Mouse (Mus musculus) midbrain, embryonic 11.5 days (tissue): Measurements from ENCODE around the gene Fzd7. TPM values are rescaled to one million over a fixed set of nuclear protein-coding genes. Genes with fewer than 3 reads are reported as not detected.

Experiments
- ATAC-seq: fragments of 200-750 bp; cut with Nextera tagmentation; 2 replicates; pipeline ENCODE4 v1.8.0; 2017; ENCODE audit warnings: moderate TSS enrichment, moderate library complexity; ENCODE audit not compliant: low FRiP score
- DNase-seq: peaks from one replicate; pipeline ENCODE4 v3.0.0; 2015; ENCODE audit warnings: low spot score; ENCODE audit errors: missing footprints
- H3K27ac ChIP-seq: fragments of 300-500 bp; sonication (generic); 2 replicates; pipeline ENCODE4 v1.5.1; 2014; ENCODE audit warnings: low read depth, low read length
- H3K27me3 ChIP-seq: fragments of 300-500 bp; sonication (generic); 2 replicates; pipeline ENCODE4 v1.6.1; 2014; ENCODE audit warnings: mild to moderate bottlenecking, low read length, moderate library complexity, mixed read lengths; ENCODE audit not compliant: control insufficient read depth, insufficient read depth
- H3K36me3 ChIP-seq: fragments of 300-500 bp; sonication (generic); 2 replicates; pipeline ENCODE4 v1.6.1; 2014; ENCODE audit warnings: mild to moderate bottlenecking, low read length, moderate library complexity, mixed read lengths; ENCODE audit not compliant: control insufficient read depth, insufficient read depth
- H3K4me1 ChIP-seq: fragments of 300-500 bp; sonication (generic); 2 replicates; pipeline ENCODE4 v1.6.1; 2014; ENCODE audit warnings: low read length; ENCODE audit not compliant: control insufficient read depth, insufficient read depth
- H3K4me2 ChIP-seq: fragments of 300-500 bp; sonication (generic); 2 replicates; pipeline ENCODE4 v1.6.1; 2014; ENCODE audit warnings: mild to moderate bottlenecking, moderate library complexity
- H3K4me3 ChIP-seq: fragments of 300-500 bp; sonication (generic); 2 replicates; pipeline ENCODE4 v1.5.1; 2014; ENCODE audit warnings: low read depth, low read length
- H3K9ac ChIP-seq: fragments of 300-500 bp; sonication (generic); 2 replicates; pipeline ENCODE4 v1.6.1; 2014; ENCODE audit warnings: low read length
- H3K9me3 ChIP-seq: fragments of 300-500 bp; sonication (generic); 2 replicates; pipeline ENCODE4 v1.6.1; 2016; ENCODE audit warnings: low read length; ENCODE audit not compliant: control insufficient read depth
- WGBS: fragments of 180-500 bp; shearing (Covaris S2); extraction: QIAGEN DNeasy Blood & Tissue Kit; methylation state at CpG from one replicate; pipeline ENCODE4 v1.1.7; 2014; 5-methylcytosine and 5-hydroxymethylcytosine counted together
- polyA plus RNA-seq: library from polyadenylated mRNA; unstranded; fragments of >200 nt; fragmentation: Nextera tagmentation; extraction: Ambion mirVana; gene quantifications from 2 replicates; pipeline ENCODE4 v1.2.1, GENCODE M21; 2014

Gene Fzd7
- polyA plus RNA-seq, 1 experiment from 2014 or later, result 6.3 TPM

GRCm38 (mm10) chr1:59458886-59459285, 23.3 kb upstream of the Fzd7 start:
- H3K4me1 ChIP-seq, result 0 out of 2 replicates have a peak, but pooled peaks cover 4% of the 10 kb centered on the region
- no peak for ATAC-seq
- no peak for DNase-seq
- H3K4me2 ChIP-seq, result no peak overlapping the region
- H3K9me3 ChIP-seq, result no peaks in the 10 kb centered on the region
- H3K36me3 ChIP-seq, result no peaks in the 10 kb centered on the region
- 24% methylated on average over 8 of the region's 8 CpGs for WGBS
- no peak overlapping the region for H3K27ac ChIP-seq
- H3K9ac ChIP-seq, result no peak overlapping the region
- no peaks in the 10 kb centered on the region for H3K27me3 ChIP-seq
- no peak overlapping the region for H3K4me3 ChIP-seq

GRCm38 (mm10) chr1:59464696-59465639, 17.3 kb upstream of the Fzd7 start:
- H3K9ac ChIP-seq, result no peak overlapping the region; the same call in 1 of the 2 replicates
- ATAC-seq, result 0 out of 2 replicates have a peak, but pooled peaks have one; percentile 42
- no peaks in the 10 kb centered on the region for H3K36me3 ChIP-seq
- WGBS, result 54% methylated on average over 17 of the region's 17 CpGs
- H3K27me3 ChIP-seq, result no peaks in the 10 kb centered on the region
- H3K4me1 ChIP-seq, result peaks cover 7% of the 10 kb centered on the region
- H3K9me3 ChIP-seq, result no peaks in the 10 kb centered on the region
- no peak overlapping the region for H3K4me2 ChIP-seq
- no peak overlapping the region for H3K4me3 ChIP-seq
- no peak for DNase-seq
- no peak overlapping the region for H3K27ac ChIP-seq

GRCm38 (mm10) chr1:59465640-59466008, 16.6 kb upstream of the Fzd7 start:
- no peak overlapping the region for H3K27ac ChIP-seq
- H3K4me2 ChIP-seq, result no peak overlapping the region
- no peak overlapping the region; the same call in 1 of the 2 replicates for H3K9ac ChIP-seq
- no peak for DNase-seq
- no peaks in the 10 kb centered on the region for H3K36me3 ChIP-seq
- no peak for ATAC-seq
- H3K27me3 ChIP-seq, result peaks cover 2% of the 10 kb centered on the region; the same call in 1 of the 2 replicates
- H3K9me3 ChIP-seq, result no peaks in the 10 kb centered on the region
- no peak overlapping the region for H3K4me3 ChIP-seq
- 68% methylated on average over 9 of the region's 9 CpGs for WGBS
- peaks cover 7% of the 10 kb centered on the region for H3K4me1 ChIP-seq

GRCm38 (mm10) chr1:59469170-59469569, 13.1 kb upstream of the Fzd7 start:
- whole genome bisulfite sequencing, result 28% methylated on average over 4 of the region's 4 CpGs
- peaks cover 10% of the 10 kb centered on the region for H3K4me1 ChIP-seq

GRCm38 (mm10) chr1:59470766-59471165, 11.5 kb upstream of the Fzd7 start:
- peaks cover 2% of the 10 kb centered on the region; the same call in 1 of the 2 replicates for H3K27me3 ChIP-seq
- 49% methylated on average over 4 of the region's 4 CpGs for WGBS

More at GRCm38 (mm10) chr1:59469170-59469569, 13.1 kb upstream of the Fzd7 start:
- no peak overlapping the region for H3K27ac ChIP-seq
- H3K27me3 ChIP-seq, result peaks cover 2% of the 10 kb centered on the region; the same call in 1 of the 2 replicates
- H3K9me3 ChIP-seq, result no peaks in the 10 kb centered on the region
- ATAC-seq, result no peak
- no peaks in the 10 kb centered on the region for H3K36me3 ChIP-seq
- H3K9ac ChIP-seq, result no peak overlapping the region
- DNase-seq, result no peak
- H3K4me3 ChIP-seq, result no peak overlapping the region
- no peak overlapping the region for H3K4me2 ChIP-seq

GRCm38 (mm10) chr1:59472368-59473180, 9.7 kb upstream of the Fzd7 start:
- H3K9me3 ChIP-seq, result no peaks in the 10 kb centered on the region
- H3K27ac ChIP-seq, result no peak overlapping the region
- WGBS, result 9% methylated on average over 9 of the region's 11 CpGs
- no peak for DNase-seq
- H3K4me1 ChIP-seq, result peaks cover 4% of the 10 kb centered on the region
- no peak overlapping the region for H3K9ac ChIP-seq
- H3K27me3 ChIP-seq, result peaks cover 2% of the 10 kb centered on the region; the same call in 1 of the 2 replicates
- no peaks in the 10 kb centered on the region for H3K36me3 ChIP-seq
- ATAC-seq, result no peak
- H3K4me2 ChIP-seq, result no peak overlapping the region
- no peak overlapping the region for H3K4me3 ChIP-seq

More at GRCm38 (mm10) chr1:59470766-59471165, 11.5 kb upstream of the Fzd7 start:
- no peaks in the 10 kb centered on the region for H3K9me3 ChIP-seq
- no peaks in the 10 kb centered on the region for H3K36me3 ChIP-seq
- ATAC-seq (no peak), DNase-seq (no peak)
- peaks cover 4% of the 10 kb centered on the region for H3K4me1 ChIP-seq
- H3K4me2 ChIP-seq, result no peak overlapping the region
- no peak overlapping the region for H3K9ac ChIP-seq
- H3K27ac ChIP-seq, result no peak overlapping the region
- H3K4me3 ChIP-seq, result no peak overlapping the region

- no peak overlapping the region for H3K9ac ChIP-seq
- WGBS, result 10% methylated on average over 4 of the region's 4 CpGs
- no peak for ATAC-seq
- no peak overlapping the region for H3K4me2 ChIP-seq
- no peak for DNase-seq
- H3K36me3 ChIP-seq, result no peaks in the 10 kb centered on the region
- no peak overlapping the region for H3K27ac ChIP-seq
- H3K4me3 ChIP-seq, result no peak overlapping the region
- no peaks in the 10 kb centered on the region for H3K9me3 ChIP-seq
- H3K27me3 ChIP-seq, result peaks cover 2% of the 10 kb centered on the region; the same call in 1 of the 2 replicates
- H3K4me1 ChIP-seq, result peaks cover 4% of the 10 kb centered on the region
Measured at GRCm38 (mm10) chr1:59473181-59473555, 9.1 kb upstream of the Fzd7 start.

- Histone ChIP-seq H3K4me2 (no peak overlapping the region), H3K4me1 (peaks cover 8% of the 10 kb centered on the region), H3K4me3 (no peak overlapping the region), H3K9me3 (no peaks in the 10 kb centered on the region), H3K27me3 (no peaks in the 10 kb centered on the region; the same call in none of the 2 replicates), H3K36me3 (no peaks in the 10 kb centered on the region), H3K27ac (no peak overlapping the region), H3K9ac (no peak overlapping the region)
- 45% methylated on average over 2 of the region's 2 CpGs for WGBS
- no peak for DNase-seq
- ATAC-seq, result no peak
Measured at GRCm38 (mm10) chr1:59475618-59476017, 6.6 kb upstream of the Fzd7 start.
